Comparison of ENCODE assay signal across 25 mouse cellular contexts in genomic region chr2:75510223-75510622, GRCm38 (mm10).
DNase-seq lines count a peak whose midpoint lies in the region; ATAC-seq lines count a peak whose summit lies in the region.
"Had no signal": no experiment of that assay in that cellular context is flagged by ENCODE, and none has a peak within 500 bp of the region (broad histone marks: within the 10 kb centered on the region; RNA-seq: fewer than 3 reads in every experiment).

No protein-coding gene starts in this region.

- WGBS in forebrain, embryonic 16.5 days: 48% methylated on average over 4 of the region's 4 CpGs
- WGBS in forebrain, embryonic 13.5 days: 37% methylated on average over 4 of the region's 4 CpGs
- WGBS in midbrain, embryonic 14.5 days: 32% methylated on average over 4 of the region's 4 CpGs
- WGBS in midbrain, embryonic 10.5 days: 72% methylated on average over 4 of the region's 4 CpGs
- WGBS in hindbrain, embryonic 14.5 days: 34% methylated on average over 4 of the region's 4 CpGs
- 52% methylated on average over 4 of the region's 4 CpGs for WGBS in midbrain, embryonic 16.5 days

- no peaks in the 10 kb centered on the region for H3K9me3 ChIP-seq in forebrain, embryonic 16.5 days (ENCODE audit: control insufficient read depth, low read length)
- no peaks in the 10 kb centered on the region for H3K9me3 ChIP-seq in forebrain, embryonic 13.5 days (replicated peaks)
- H3K9me3 ChIP-seq in midbrain, embryonic 14.5 days (ENCODE audit: control insufficient read depth, low read length): no peaks in the 10 kb centered on the region
- H3K9me3 ChIP-seq in midbrain, embryonic 10.5 days (replicated peaks): no peaks in the 10 kb centered on the region
- no peaks in the 10 kb centered on the region for H3K9me3 ChIP-seq in hindbrain, embryonic 14.5 days (ENCODE audit: control insufficient read depth, low read length)
- H3K9me3 ChIP-seq in midbrain, embryonic 16.5 days (replicated peaks; ENCODE audit: control insufficient read depth, low read length, poor library complexity, severe bottlenecking): no peaks in the 10 kb centered on the region
- H3K9me3 ChIP-seq: embryonic facial prominence, embryonic 10.5 days; embryonic facial prominence, embryonic 15.5 days; liver, embryonic 15.5 days had no signal

- H3K27ac ChIP-seq in forebrain, embryonic 16.5 days (ENCODE audit: low read length): no peak overlapping the region
- H3K27ac ChIP-seq in forebrain, embryonic 13.5 days: no peak overlapping the region
- H3K27ac ChIP-seq in midbrain, embryonic 14.5 days (replicated peaks; ENCODE audit: low read depth, low read length): 0 out of 2 replicates have a peak overlapping the region, but pooled peaks have one; percentile 4
- H3K27ac ChIP-seq in midbrain, embryonic 10.5 days (replicated peaks): no peak overlapping the region
- peak overlapping the region; percentile 34 for H3K27ac ChIP-seq in hindbrain, embryonic 14.5 days
- peak overlapping the region; percentile 5; the same call in 1 of the 2 replicates for H3K27ac ChIP-seq in midbrain, embryonic 16.5 days (ENCODE audit: low read length)
- H3K27ac ChIP-seq: embryonic facial prominence, embryonic 10.5 days; embryonic facial prominence, embryonic 15.5 days; liver, embryonic 15.5 days had no signal

- H3K4me1 ChIP-seq in forebrain, embryonic 16.5 days (replicated peaks; ENCODE audit: control insufficient read depth, insufficient read depth, low read length): peaks cover 9% of the 10 kb centered on the region; the same call in 1 of the 2 replicates
- peaks cover 23% of the 10 kb centered on the region for H3K4me1 ChIP-seq in forebrain, embryonic 13.5 days
- H3K4me1 ChIP-seq in midbrain, embryonic 14.5 days (ENCODE audit: control insufficient read depth, insufficient read depth, low read length): peaks cover 6% of the 10 kb centered on the region; the same call in 1 of the 2 replicates
- peaks cover 15% of the 10 kb centered on the region for H3K4me1 ChIP-seq in midbrain, embryonic 10.5 days
- H3K4me1 ChIP-seq in hindbrain, embryonic 14.5 days (replicated peaks; ENCODE audit: control insufficient read depth, insufficient read depth, low read length): peaks cover 16% of the 10 kb centered on the region
- peaks cover 4% of the 10 kb centered on the region for H3K4me1 ChIP-seq in midbrain, embryonic 16.5 days (ENCODE audit: control insufficient read depth, insufficient read depth, low read length)
- H3K4me1 ChIP-seq: embryonic facial prominence, embryonic 15.5 days; liver, embryonic 15.5 days had no signal

- H3K4me2 ChIP-seq in forebrain, embryonic 16.5 days (ENCODE audit: low read length): no peak overlapping the region
- H3K4me2 ChIP-seq in forebrain, embryonic 13.5 days: no peak overlapping the region
- no peak overlapping the region for H3K4me2 ChIP-seq in midbrain, embryonic 14.5 days (ENCODE audit: low read length)
- H3K4me2 ChIP-seq in hindbrain, embryonic 14.5 days (replicated peaks): no peak overlapping the region
- H3K4me2 ChIP-seq in midbrain, embryonic 16.5 days (ENCODE audit: low read length): no peak overlapping the region
- H3K4me2 ChIP-seq: embryonic facial prominence, embryonic 15.5 days; liver, embryonic 15.5 days; lung, embryonic 14.5 days had no signal

- DNase-seq in midbrain, embryonic 14.5 days: peak; percentile 44
- DNase-seq in midbrain, embryonic 10.5 days (ENCODE audit: low spot score): no peak
- no peak for DNase-seq in hindbrain, embryonic 14.5 days (ENCODE audit: low spot score)
- no peak for DNase-seq in heart, adult 18-20 months
- no peak for DNase-seq in layer of hippocampus, postnatal 25 days (ENCODE audit: extremely low spot score in 1 of 2, low spot score in 1 of 2)
- DNase-seq: adrenal gland, postnatal 10 days; cerebellum, adult 11 months; cerebellum, postnatal 10 days; gastrocnemius, postnatal 36 days; heart, postnatal 14 days; kidney, adult 9 months; kidney, postnatal 10 days; liver; lung, embryonic 14.5 days; lung, postnatal 14 days; thymus, adult 2 months; thymus, postnatal 4 days had no signal

- no peaks in the 10 kb centered on the region for H3K36me3 ChIP-seq in forebrain, embryonic 16.5 days (ENCODE audit: control insufficient read depth, insufficient read depth)
- H3K36me3 ChIP-seq in forebrain, embryonic 13.5 days (ENCODE audit: poor library complexity, severe bottlenecking): no peaks in the 10 kb centered on the region
- H3K36me3 ChIP-seq in midbrain, embryonic 14.5 days (ENCODE audit: control insufficient read depth, insufficient read depth, low read length): no peaks in the 10 kb centered on the region
- H3K36me3 ChIP-seq in midbrain, embryonic 10.5 days: no peaks in the 10 kb centered on the region
- no peaks in the 10 kb centered on the region for H3K36me3 ChIP-seq in hindbrain, embryonic 14.5 days (replicated peaks; ENCODE audit: control insufficient read depth, insufficient read depth)
- no peaks in the 10 kb centered on the region for H3K36me3 ChIP-seq in midbrain, embryonic 16.5 days (ENCODE audit: control insufficient read depth, insufficient read depth, low read length)
- H3K36me3 ChIP-seq: embryonic facial prominence, embryonic 10.5 days; embryonic facial prominence, embryonic 15.5 days; liver, embryonic 15.5 days had no signal

- ATAC-seq in forebrain, embryonic 16.5 days: 0 out of 2 replicates have a peak, but pooled peaks have one; percentile 43
- no peak for ATAC-seq in forebrain, embryonic 13.5 days
- no peak for ATAC-seq in midbrain, embryonic 14.5 days (ENCODE audit: low FRiP score, low TSS enrichment)
- no peak for ATAC-seq in hindbrain, embryonic 14.5 days (ENCODE audit: low FRiP score)
- ATAC-seq in midbrain, embryonic 16.5 days: no peak
- ATAC-seq: intestine, embryonic 16.5 days; Patski had no signal

- no peak overlapping the region for H3K9ac ChIP-seq in forebrain, embryonic 16.5 days (replicated peaks; ENCODE audit: low read depth, low read length)
- no peak overlapping the region for H3K9ac ChIP-seq in forebrain, embryonic 13.5 days
- H3K9ac ChIP-seq in midbrain, embryonic 14.5 days (replicated peaks; ENCODE audit: low read length): no peak overlapping the region
- no peak overlapping the region for H3K9ac ChIP-seq in hindbrain, embryonic 14.5 days
- no peak overlapping the region for H3K9ac ChIP-seq in midbrain, embryonic 16.5 days (ENCODE audit: low read depth, low read length)
- H3K9ac ChIP-seq: embryonic facial prominence, embryonic 15.5 days; liver, embryonic 15.5 days; lung, embryonic 14.5 days had no signal

- H3K27me3 ChIP-seq in forebrain, embryonic 16.5 days (replicated peaks; ENCODE audit: control insufficient read depth, insufficient read depth, low read length): no peaks in the 10 kb centered on the region
- H3K27me3 ChIP-seq in forebrain, embryonic 13.5 days: no peaks in the 10 kb centered on the region
- no peaks in the 10 kb centered on the region for H3K27me3 ChIP-seq in midbrain, embryonic 14.5 days (ENCODE audit: control insufficient read depth, insufficient read depth, low read length)
- H3K27me3 ChIP-seq in midbrain, embryonic 10.5 days (ENCODE audit: low read depth, poor library complexity, severe bottlenecking): 0 out of 2 replicates have a peak, but pooled peaks cover 4% of the 10 kb centered on the region
- no peaks in the 10 kb centered on the region for H3K27me3 ChIP-seq in hindbrain, embryonic 14.5 days (ENCODE audit: control insufficient read depth, insufficient read depth, low read length)
- H3K27me3 ChIP-seq in midbrain, embryonic 16.5 days (ENCODE audit: control insufficient read depth, insufficient read depth, low read depth, low read length): no peaks in the 10 kb centered on the region
- H3K27me3 ChIP-seq: embryonic facial prominence, embryonic 15.5 days; liver, embryonic 15.5 days had no signal

- H3K4me3 ChIP-seq in forebrain, embryonic 16.5 days (replicated peaks; ENCODE audit: low read length): no peak overlapping the region
- no peak overlapping the region for H3K4me3 ChIP-seq in forebrain, embryonic 13.5 days
- no peak overlapping the region for H3K4me3 ChIP-seq in midbrain, embryonic 14.5 days (replicated peaks; ENCODE audit: low read depth, low read length)
- no peak overlapping the region for H3K4me3 ChIP-seq in midbrain, embryonic 10.5 days
- no peak overlapping the region for H3K4me3 ChIP-seq in hindbrain, embryonic 14.5 days (replicated peaks; ENCODE audit: low read length)
- no peak overlapping the region for H3K4me3 ChIP-seq in midbrain, embryonic 16.5 days (ENCODE audit: low read depth, low read length)
- H3K4me3 ChIP-seq: embryonic facial prominence, embryonic 10.5 days; embryonic facial prominence, embryonic 15.5 days; liver, embryonic 15.5 days had no signal

Comparison
In these comparisons a context has a peak if more than half of its experiments do, and no peak if none do; other contexts are left out.
1. H3K27ac ChIP-seq: peak in midbrain, embryonic 14.5 days (single experiment), hindbrain, embryonic 14.5 days (single experiment) and midbrain, embryonic 16.5 days (single experiment); none in forebrain, embryonic 16.5 days (single experiment), forebrain, embryonic 13.5 days (single experiment) and midbrain, embryonic 10.5 days (single experiment).